Mouse (Mus musculus) heart, embryonic 12.5 days (tissue): Measurements from ENCODE around the gene Vps52. TPM values are rescaled to one million over a fixed set of nuclear protein-coding genes. Genes with fewer than 3 reads are reported as not detected.
"Not testable (repeated sequence)": the region's sequence is repeated elsewhere in the genome, so short reads cannot be mapped to it uniquely, and the experiment has no call there.

Experiments
- ATAC-seq: fragments of 200-750 bp; cut with Nextera tagmentation; 2 replicates; pipeline ENCODE4 v1.8.0; 2017; ENCODE audit warnings: moderate TSS enrichment, moderate library complexity; ENCODE audit not compliant: insufficient number of reproducible peaks, low FRiP score
- H3K27ac ChIP-seq: fragments of 300-500 bp; sonication (generic); 2 replicates; pipeline ENCODE4 v1.5.1; 2016; ENCODE audit warnings: mild to moderate bottlenecking, moderate library complexity; ENCODE audit not compliant: poor library complexity, severe bottlenecking
- H3K27me3 ChIP-seq: fragments of 300-500 bp; sonication (generic); replicated peaks from 2 replicates; pipeline ENCODE4 v1.6.1; 2016; ENCODE audit warnings: mild to moderate bottlenecking, moderate library complexity
- H3K36me3 ChIP-seq: fragments of 300-500 bp; sonication (generic); 2 replicates; pipeline ENCODE4 v1.6.1; 2016; ENCODE audit warnings: mild to moderate bottlenecking, moderate library complexity
- H3K4me1 ChIP-seq: fragments of 300-500 bp; sonication (generic); replicated peaks from 2 replicates; pipeline ENCODE4 v1.6.1; 2016; ENCODE audit warnings: mild to moderate bottlenecking
- H3K4me2 ChIP-seq: fragments of 300-500 bp; sonication (generic); 2 replicates; pipeline ENCODE4 v1.6.1; 2016; ENCODE audit warnings: mild to moderate bottlenecking, moderate library complexity
- H3K4me3 ChIP-seq: fragments of 300-500 bp; sonication (generic); 2 replicates; pipeline ENCODE4 v1.5.1; 2016; ENCODE audit warnings: mild to moderate bottlenecking
- H3K9ac ChIP-seq: fragments of 300-500 bp; sonication (generic); 2 replicates; pipeline ENCODE4 v1.6.1; 2016; ENCODE audit warnings: mild to moderate bottlenecking, moderate library complexity
- H3K9me3 ChIP-seq: fragments of 300-500 bp; sonication (generic); replicated peaks from 2 replicates; pipeline ENCODE4 v1.6.1; 2016; ENCODE audit warnings: mild to moderate bottlenecking, moderate library complexity
- WGBS: fragments of 180-500 bp; shearing (Covaris S2); methylation state at CpG from one replicate; pipeline ENCODE4 v1.1.7; 2016; 5-methylcytosine and 5-hydroxymethylcytosine counted together
- polyA plus RNA-seq: library from polyadenylated mRNA; unstranded; fragments of >200 nt; fragmentation: Nextera tagmentation; extraction: Ambion mirVana; gene quantifications from 2 replicates; pipeline ENCODE4 v1.2.1, GENCODE M21; 2016

The Vps52 gene
- polyA plus RNA-seq, 1 experiment from 2014 or later: 43.0 TPM

GRCm38 (mm10) chr17:33998697-33999096 lies 43.1 kb downstream of the Vps52 start:
- ATAC-seq, H3K4me3 ChIP-seq, H3K36me3 ChIP-seq, H3K4me2 ChIP-seq, H3K9me3 ChIP-seq, H3K9ac ChIP-seq, H3K27ac ChIP-seq: not testable (repeated sequence)
- Histone ChIP-seq H3K4me1 (peaks cover 12% of the 10 kb centered on the region), H3K27me3 (peaks cover 67% of the 10 kb centered on the region)
- 45% methylated on average over 5 of the region's 5 CpGs for WGBS

- Histone ChIP-seq H3K27me3 (peaks cover 67% of the 10 kb centered on the region), H3K4me2 (peak overlapping the region; percentile 100)
- 2% methylated on average over 87 of the region's 87 CpGs for WGBS
Observed at GRCm38 (mm10) chr17:33999341-34000149, 43.9 kb downstream of the Vps52 start.

GRCm38 (mm10) chr17:34000150-34000537 lies 44.5 kb downstream of the Vps52 start, which contains the start of gene H2-K1:
Gene H2-K1 (minus strand): TSS chr17:34000347.
- Histone ChIP-seq H3K36me3 (no peaks in the 10 kb centered on the region), H3K27me3 (peaks cover 67% of the 10 kb centered on the region), H3K4me3 (peak within 1 kb of the TSS; percentile 77), H3K4me1 (peaks cover 12% of the 10 kb centered on the region), H3K9ac (peak within 1 kb of the TSS; percentile 72), H3K27ac (no peak within 1 kb of the TSS), H3K9me3 (no peaks in the 10 kb centered on the region), H3K4me2 (peak within 1 kb of the TSS; percentile 100)
- under 1% methylated on average over 28 of the region's 30 CpGs for WGBS
- ATAC-seq: peak; percentile 82

More at GRCm38 (mm10) chr17:33999341-34000149, 43.9 kb downstream of the Vps52 start:
- Histone ChIP-seq H3K4me1 (peaks cover 12% of the 10 kb centered on the region), H3K36me3 (no peaks in the 10 kb centered on the region), H3K9me3 (no peaks in the 10 kb centered on the region; the same call in 1 of the 2 replicates), H3K27ac (no peak overlapping the region), H3K4me3 (peak overlapping the region; percentile 77), H3K9ac (peak overlapping the region; percentile 72)
- ATAC-seq: peak; percentile 56

- ATAC-seq, H3K9me3 ChIP-seq, H3K36me3 ChIP-seq, H3K9ac ChIP-seq, H3K27ac ChIP-seq: not testable (repeated sequence)
- Histone ChIP-seq H3K4me2 (peak overlapping the region; percentile 100; the same call in 1 of the 2 replicates), H3K4me3 (peak overlapping the region; percentile 77; the same call in 1 of the 2 replicates), H3K27me3 (peaks cover 67% of the 10 kb centered on the region), H3K4me1 (peaks cover 12% of the 10 kb centered on the region)
- WGBS: 43% methylated on average over 2 of the region's 2 CpGs
Observed at GRCm38 (mm10) chr17:34000796-34001195, 45.2 kb downstream of the Vps52 start.

GRCm38 (mm10) chr17:34003426-34003825 lies 47.8 kb downstream of the Vps52 start:
- no peaks in the 10 kb centered on the region for H3K36me3 ChIP-seq
- no peak overlapping the region for H3K27ac ChIP-seq
- no peak overlapping the region for H3K4me3 ChIP-seq
- peaks cover 43% of the 10 kb centered on the region for H3K27me3 ChIP-seq
- no peak overlapping the region for H3K9ac ChIP-seq
- H3K9me3 ChIP-seq: peaks cover 6% of the 10 kb centered on the region; the same call in 1 of the 2 replicates
- H3K4me2 ChIP-seq: no peak overlapping the region
- no peak for ATAC-seq
- WGBS: 3% methylated on average over 5 of the region's 5 CpGs
- H3K4me1 ChIP-seq: peaks cover 12% of the 10 kb centered on the region

GRCm38 (mm10) chr17:34006570-34006969 lies 51.0 kb downstream of the Vps52 start:
- H3K4me1 ChIP-seq: no peaks in the 10 kb centered on the region
- peaks cover 6% of the 10 kb centered on the region; the same call in 1 of the 2 replicates for H3K9me3 ChIP-seq
- no peaks in the 10 kb centered on the region for H3K36me3 ChIP-seq
- no peak overlapping the region for H3K4me2 ChIP-seq
- no peak for ATAC-seq
- H3K4me3 ChIP-seq: no peak overlapping the region
- no peak overlapping the region for H3K9ac ChIP-seq
- 34% methylated on average over 2 of the region's 2 CpGs for WGBS
- no peak overlapping the region for H3K27ac ChIP-seq
- peaks cover 14% of the 10 kb centered on the region for H3K27me3 ChIP-seq

GRCm38 (mm10) chr17:34010156-34010555 lies 54.5 kb downstream of the Vps52 start:
- ATAC-seq: no peak
- no peak overlapping the region for H3K27ac ChIP-seq

GRCm38 (mm10) chr17:34013436-34013835 lies 57.8 kb downstream of the Vps52 start:
- WGBS: 85% methylated on average over 8 of the region's 8 CpGs
- no peak overlapping the region for H3K9ac ChIP-seq

More at GRCm38 (mm10) chr17:34010156-34010555, 54.5 kb downstream of the Vps52 start:
- H3K4me1 ChIP-seq: no peaks in the 10 kb centered on the region
- H3K9ac ChIP-seq: no peak overlapping the region
- no peak overlapping the region for H3K4me3 ChIP-seq
- H3K9me3 ChIP-seq: peaks cover 9% of the 10 kb centered on the region
- H3K27me3 ChIP-seq: peaks cover 8% of the 10 kb centered on the region; the same call in 1 of the 2 replicates
- H3K36me3 ChIP-seq: no peaks in the 10 kb centered on the region
- WGBS: 64% methylated on average over 5 of the region's 5 CpGs
- H3K4me2 ChIP-seq: no peak overlapping the region

More at GRCm38 (mm10) chr17:34013436-34013835, 57.8 kb downstream of the Vps52 start:
- no peak for ATAC-seq
- peaks cover 4% of the 10 kb centered on the region; the same call in 1 of the 2 replicates for H3K9me3 ChIP-seq
- 0 out of 2 replicates have a peak, but pooled peaks cover 3% of the 10 kb centered on the region for H3K27me3 ChIP-seq
- H3K4me1 ChIP-seq: no peaks in the 10 kb centered on the region
- no peaks in the 10 kb centered on the region for H3K36me3 ChIP-seq
- no peak overlapping the region for H3K4me2 ChIP-seq
- H3K4me3 ChIP-seq: no peak overlapping the region
- H3K27ac ChIP-seq: no peak overlapping the region

Other genes with a start within 250 kb of the Vps52 start
- gene March2, start 237.1 kb upstream of the Vps52 start, polyA plus RNA-seq: 76.5 and 79.5 TPM in 2 replicates
- gene Rab11b, start 195.3 kb upstream of the Vps52 start, polyA plus RNA-seq: 285 and 287 TPM in 2 replicates
- gene Angptl4, start 174.0 kb upstream of the Vps52 start, polyA plus RNA-seq: 6.9 and 7.5 TPM in 2 replicates
- gene Kank3, start 145.3 kb upstream of the Vps52 start, polyA plus RNA-seq: 39.0 and 43.9 TPM in 2 replicates
- 570 and 574 TPM in 2 replicates for gene Rps28, start 131.2 kb upstream of the Vps52 start, polyA plus RNA-seq
- 431 and 466 TPM in 2 replicates for gene Ndufa7, start 131.2 kb upstream of the Vps52 start, polyA plus RNA-seq
- gene Cd320, start 112.7 kb upstream of the Vps52 start, polyA plus RNA-seq: 41.5 and 43.8 TPM in 2 replicates
- gene Gm7029, start 82.0 kb upstream of the Vps52 start, polyA plus RNA-seq: not detected in 2 replicates
- 3.5 and 5.5 TPM in 2 replicates for gene Kifc1, start 65.2 kb upstream of the Vps52 start, polyA plus RNA-seq
- 0.24 and 0.29 TPM in 2 replicates for gene Platr17, start 50.7 kb upstream of the Vps52 start, polyA plus RNA-seq
- gene Daxx, start 46.4 kb upstream of the Vps52 start, polyA plus RNA-seq: 36.8 and 39.0 TPM in 2 replicates
- gene Tapbp, start 39.9 kb upstream of the Vps52 start, polyA plus RNA-seq: 29.4 and 32.5 TPM in 2 replicates
- 17.0 and 17.7 TPM in 2 replicates for gene Zbtb22, start 39.9 kb upstream of the Vps52 start, polyA plus RNA-seq
- 46.3 and 48.4 TPM in 2 replicates for gene Rgl2, start 26.3 kb upstream of the Vps52 start, polyA plus RNA-seq
- gene Pfdn6, start 15.5 kb upstream of the Vps52 start, polyA plus RNA-seq: 127 and 129 TPM in 2 replicates
- 25.3 and 26.5 TPM in 2 replicates for gene Wdr46, start 15.2 kb upstream of the Vps52 start, polyA plus RNA-seq
- gene B3galt4, start 4.3 kb upstream of the Vps52 start, polyA plus RNA-seq: 7.2 and 7.4 TPM in 2 replicates
- gene Rps18, start 189 bp downstream of the Vps52 start, polyA plus RNA-seq: 850 and 856 TPM in 2 replicates
- 16.1 and 18.3 TPM in 2 replicates for gene H2-K1, start 44.5 kb downstream of the Vps52 start, polyA plus RNA-seq
- gene Ring1, start 68.9 kb downstream of the Vps52 start, polyA plus RNA-seq: 14.9 and 16.5 TPM in 2 replicates
- 46.7 and 48.0 TPM in 2 replicates for gene H2-Ke6, start 72.2 kb downstream of the Vps52 start, polyA plus RNA-seq
- 128 and 130 TPM in 2 replicates for gene Slc39a7, start 75.9 kb downstream of the Vps52 start, polyA plus RNA-seq
- 34.7 and 36.9 TPM in 2 replicates for gene Rxrb, start 76.0 kb downstream of the Vps52 start, polyA plus RNA-seq
- gene Col11a2, start 83.6 kb downstream of the Vps52 start, polyA plus RNA-seq: 0.48 and 0.83 TPM in 2 replicates
- gene H2-Oa, start 136.5 kb downstream of the Vps52 start, polyA plus RNA-seq: 0.26 and 0.37 TPM in 2 replicates
- gene H2-DMa, start 163.7 kb downstream of the Vps52 start, polyA plus RNA-seq: 3.9 and 7.8 TPM in 2 replicates
- 89.4 and 90.6 TPM in 2 replicates for gene Brd2, start 166.8 kb downstream of the Vps52 start, polyA plus RNA-seq
- gene H2-DMb2, start 187.5 kb downstream of the Vps52 start, polyA plus RNA-seq: 0.21 TPM in 1 of 2 replicates, not detected in the other
- 0.33 and 0.41 TPM in 2 replicates for gene H2-DMb1, start 197.3 kb downstream of the Vps52 start, polyA plus RNA-seq
- 1.1 TPM in 2 replicates for gene Tap1, start 231.7 kb downstream of the Vps52 start, polyA plus RNA-seq
- gene Psmb9, start 232.0 kb downstream of the Vps52 start, polyA plus RNA-seq: 0.59 and 0.91 TPM in 2 replicates
- 1.9 and 2.0 TPM in 2 replicates for gene Psmb8, start 241.9 kb downstream of the Vps52 start, polyA plus RNA-seq
- 1.3 and 1.7 TPM in 2 replicates for gene Tap2, start 247.7 kb downstream of the Vps52 start, polyA plus RNA-seq